Mouse (Mus musculus): ENCODE data around the gene Tfg. TPM values are rescaled to one million over a fixed set of nuclear protein-coding genes. Genes with fewer than 3 reads are reported as not detected.

Gene Tfg
- polyA plus RNA-seq, 1 experiment from 2014 or later = 225 TPM

DNA sequence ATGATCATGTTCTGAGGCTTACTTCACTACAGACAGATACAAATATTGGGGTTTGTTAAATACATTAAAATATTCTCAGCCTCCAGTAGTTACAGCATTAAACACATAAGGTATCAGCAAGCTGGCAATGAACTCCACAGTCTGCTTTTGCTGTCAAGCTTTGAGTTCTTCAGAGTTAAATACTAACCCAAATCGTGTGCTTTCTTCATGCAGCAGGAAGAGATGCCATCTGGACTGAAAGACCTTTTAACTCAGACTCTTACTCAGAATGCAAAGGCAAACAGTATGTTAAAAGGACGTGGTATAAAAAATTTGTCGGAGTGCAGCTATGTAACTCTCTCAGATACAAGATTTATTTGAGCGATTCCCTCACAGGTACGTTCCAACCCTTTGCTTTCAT is 30.5 kb downstream of the Tfg start:
- 88% methylated on average over 5 of the region's 5 CpGs for WGBS
- no peaks in the 10 kb centered on the region for H3K27me3 ChIP-seq (replicated peaks)
- peaks cover 12% of the 10 kb centered on the region for H3K36me3 ChIP-seq

GRCm38 (mm10) chr16:56681010-56681645 is 36.1 kb downstream of the Tfg start:
- Histone ChIP-seq H3K4me2 (replicated peaks) (no peak overlapping the region), H3K9ac (no peak overlapping the region), H3K36me3 (peaks cover 4% of the 10 kb centered on the region; the same call in 1 of the 2 replicates), H3K4me3 (replicated peaks) (no peak overlapping the region), H3K9me3 (no peaks in the 10 kb centered on the region), H3K27me3 (replicated peaks) (no peaks in the 10 kb centered on the region), H3K4me1 (replicated peaks) (no peaks in the 10 kb centered on the region), H3K27ac (no peak overlapping the region)
- no peak for ATAC-seq
- 78% methylated on average over 8 of the region's 8 CpGs for WGBS

More for the DNA sequence above, 30.5 kb downstream of the Tfg start:
- no peak overlapping the region for H3K9ac ChIP-seq
- no peaks in the 10 kb centered on the region for H3K4me1 ChIP-seq (replicated peaks)
- H3K9me3 ChIP-seq = no peaks in the 10 kb centered on the region
- no peak overlapping the region for H3K4me2 ChIP-seq (replicated peaks)
- no peak overlapping the region for H3K4me3 ChIP-seq (replicated peaks)
- no peak overlapping the region for H3K27ac ChIP-seq
- no peak for ATAC-seq

DNA sequence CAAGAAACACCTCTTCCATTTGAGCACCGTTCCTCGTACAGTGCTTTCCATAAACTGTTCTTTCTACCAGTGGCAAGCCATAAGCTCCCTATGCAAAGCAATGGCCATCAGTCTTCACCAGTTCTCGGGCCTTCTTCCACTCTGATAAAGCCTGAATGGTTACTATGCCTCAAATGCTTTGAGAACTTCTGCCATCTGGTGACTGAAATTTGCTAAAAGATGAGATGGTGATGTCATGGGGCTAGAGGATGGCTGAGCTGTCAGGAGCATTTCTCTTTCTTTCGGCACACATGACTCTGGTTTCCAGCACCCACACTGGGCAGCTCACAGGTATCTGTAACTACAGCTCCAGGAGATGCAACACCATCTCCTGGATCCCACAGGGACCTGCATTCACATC is 40.1 kb downstream of the Tfg start:
- Histone ChIP-seq H3K36me3 (no peaks in the 10 kb centered on the region), H3K4me2 (replicated peaks) (no peak overlapping the region), H3K9ac (no peak overlapping the region), H3K9me3 (no peaks in the 10 kb centered on the region), H3K4me1 (replicated peaks) (no peaks in the 10 kb centered on the region), H3K27me3 (replicated peaks) (no peaks in the 10 kb centered on the region), H3K4me3 (replicated peaks) (no peak overlapping the region), H3K27ac (no peak overlapping the region)
- 62% methylated on average over 4 of the region's 4 CpGs for WGBS
- ATAC-seq = no peak

- Histone ChIP-seq H3K27ac (no peak overlapping the region), H3K9ac (no peak overlapping the region), H3K4me2 (replicated peaks) (no peak overlapping the region), H3K36me3 (no peaks in the 10 kb centered on the region), H3K27me3 (replicated peaks) (no peaks in the 10 kb centered on the region), H3K4me1 (replicated peaks) (no peaks in the 10 kb centered on the region), H3K4me3 (replicated peaks) (no peak overlapping the region), H3K9me3 (no peaks in the 10 kb centered on the region)
- no peak for ATAC-seq
- WGBS = 88% methylated on average over 2 of the region's 2 CpGs
Observed at GRCm38 (mm10) chr16:56673420-56673819, 43.8 kb downstream of the Tfg start.

DNA sequence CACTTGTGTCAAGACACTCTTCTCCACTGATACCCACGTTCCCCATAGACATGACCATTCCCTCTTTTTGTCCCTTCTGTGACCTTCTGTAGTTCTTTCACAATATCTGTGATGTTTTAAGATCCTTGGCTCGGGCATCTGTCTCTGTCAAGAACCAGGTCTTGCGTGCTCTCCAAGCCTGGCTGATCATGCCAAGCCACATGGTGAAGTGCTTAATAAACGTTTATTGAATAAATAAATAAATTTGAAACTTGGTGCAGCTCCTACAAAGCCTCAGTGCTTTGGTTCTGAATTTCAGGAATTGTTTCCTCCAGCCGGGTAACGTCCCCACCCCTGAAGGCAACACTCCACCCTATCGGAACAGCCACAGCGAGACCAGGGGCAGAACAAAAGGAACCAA is 46.3 kb downstream of the Tfg start:
- Histone ChIP-seq H3K4me2 (replicated peaks) (no peak overlapping the region), H3K27me3 (replicated peaks) (no peaks in the 10 kb centered on the region), H3K9ac (no peak overlapping the region), H3K36me3 (no peaks in the 10 kb centered on the region), H3K4me1 (replicated peaks) (no peaks in the 10 kb centered on the region), H3K27ac (no peak overlapping the region), H3K9me3 (no peaks in the 10 kb centered on the region), H3K4me3 (replicated peaks) (no peak overlapping the region)
- WGBS = 70% methylated on average over 8 of the region's 8 CpGs
- no peak for ATAC-seq

- H3K9me3 ChIP-seq = no peaks in the 10 kb centered on the region
- H3K27me3 ChIP-seq (replicated peaks) = no peaks in the 10 kb centered on the region
- no peak overlapping the region for H3K9ac ChIP-seq
- ATAC-seq = no peak
- no peaks in the 10 kb centered on the region for H3K4me1 ChIP-seq (replicated peaks)
- H3K27ac ChIP-seq = no peak overlapping the region
- 77% methylated on average over 5 of the region's 5 CpGs for WGBS
- H3K36me3 ChIP-seq = no peaks in the 10 kb centered on the region
- H3K4me3 ChIP-seq (replicated peaks) = no peak overlapping the region
- no peak overlapping the region for H3K4me2 ChIP-seq (replicated peaks)
Observed at GRCm38 (mm10) chr16:56669520-56669919, 47.7 kb downstream of the Tfg start.

DNA sequence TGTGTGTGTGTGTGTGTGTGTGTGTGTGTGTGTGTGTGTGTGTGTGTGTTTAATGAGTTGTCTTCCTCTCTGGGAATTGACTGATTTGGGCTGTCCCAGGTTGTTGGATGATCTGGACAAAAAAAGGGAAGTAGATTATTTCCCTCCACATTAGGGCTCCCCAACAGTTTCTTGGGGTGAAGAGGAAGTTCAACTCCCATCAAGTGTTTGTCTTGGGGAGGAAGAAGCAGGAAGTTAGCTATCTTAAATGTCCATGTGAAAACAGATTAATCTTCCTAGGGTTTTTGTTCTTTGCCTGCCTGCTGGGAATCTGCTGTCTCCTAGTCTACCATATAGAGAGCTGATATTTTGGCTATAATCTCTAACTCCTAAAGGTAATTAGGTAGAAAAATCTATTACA is 58.4 kb downstream of the Tfg start:
- H3K27me3 ChIP-seq (replicated peaks) = no peaks in the 10 kb centered on the region
- H3K4me2 ChIP-seq (replicated peaks) = no peak overlapping the region
- H3K27ac ChIP-seq = no peak overlapping the region
- no peaks in the 10 kb centered on the region for H3K36me3 ChIP-seq
- H3K4me3 ChIP-seq (replicated peaks) = no peak overlapping the region
- no peak overlapping the region for H3K9ac ChIP-seq
- no peaks in the 10 kb centered on the region for H3K4me1 ChIP-seq (replicated peaks)
- H3K9me3 ChIP-seq = no peaks in the 10 kb centered on the region
- no peak for ATAC-seq

GRCm38 (mm10) chr16:56655193-56655910 is 61.9 kb downstream of the Tfg start:
- Histone ChIP-seq H3K4me2 (replicated peaks) (no peak overlapping the region), H3K36me3 (no peaks in the 10 kb centered on the region), H3K9me3 (no peaks in the 10 kb centered on the region), H3K27me3 (replicated peaks) (no peaks in the 10 kb centered on the region), H3K27ac (no peak overlapping the region), H3K4me3 (replicated peaks) (no peak overlapping the region), H3K9ac (no peak overlapping the region), H3K4me1 (replicated peaks) (no peaks in the 10 kb centered on the region)
- 73% methylated on average over 12 of the region's 12 CpGs for WGBS
- no peak for ATAC-seq

DNA sequence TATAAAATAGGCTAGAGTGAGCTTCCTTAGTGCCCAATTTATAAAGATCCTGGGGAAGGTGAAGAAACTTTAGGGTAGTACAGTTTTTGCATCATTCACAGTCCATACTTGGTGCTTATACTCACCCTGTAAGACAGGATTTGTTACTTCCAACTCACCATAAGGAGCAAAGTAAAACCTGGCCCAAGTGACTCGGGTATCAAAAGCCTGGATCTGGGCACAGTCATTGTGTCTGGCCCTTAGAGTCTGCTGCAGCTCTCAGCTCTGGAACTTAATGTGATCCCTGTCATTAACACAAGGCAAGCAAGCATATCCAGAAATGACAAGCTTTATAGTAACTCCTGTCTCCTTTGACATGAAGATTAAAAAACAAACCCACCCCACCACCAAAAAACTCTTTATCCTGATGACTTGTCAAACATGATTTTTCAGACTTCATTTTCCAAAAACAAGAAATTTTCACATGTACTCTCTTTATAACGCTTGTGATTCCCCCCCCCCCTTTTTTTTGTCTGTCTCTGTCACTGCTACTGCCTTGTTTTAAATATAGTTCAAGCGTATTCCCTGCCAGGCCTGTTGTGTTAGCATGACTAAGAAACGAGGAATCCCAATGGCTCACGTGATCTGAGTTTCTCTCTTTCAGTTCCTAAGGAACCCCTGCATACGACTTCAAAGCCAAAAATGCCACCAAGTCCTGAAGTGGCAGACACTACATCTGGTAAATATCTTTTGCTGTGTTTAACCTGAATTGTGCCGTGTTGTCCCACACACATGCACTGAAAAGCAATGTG is 70.7 kb downstream of the Tfg start:
- WGBS = 66% methylated on average over 7 of the region's 7 CpGs
- Histone ChIP-seq H3K9me3 (no peaks in the 10 kb centered on the region), H3K4me1 (replicated peaks) (no peaks in the 10 kb centered on the region), H3K27ac (no peak overlapping the region), H3K9ac (no peak overlapping the region), H3K36me3 (no peaks in the 10 kb centered on the region), H3K27me3 (replicated peaks) (no peaks in the 10 kb centered on the region), H3K4me3 (replicated peaks) (no peak overlapping the region), H3K4me2 (replicated peaks) (no peak overlapping the region)
- no peak for ATAC-seq

DNA sequence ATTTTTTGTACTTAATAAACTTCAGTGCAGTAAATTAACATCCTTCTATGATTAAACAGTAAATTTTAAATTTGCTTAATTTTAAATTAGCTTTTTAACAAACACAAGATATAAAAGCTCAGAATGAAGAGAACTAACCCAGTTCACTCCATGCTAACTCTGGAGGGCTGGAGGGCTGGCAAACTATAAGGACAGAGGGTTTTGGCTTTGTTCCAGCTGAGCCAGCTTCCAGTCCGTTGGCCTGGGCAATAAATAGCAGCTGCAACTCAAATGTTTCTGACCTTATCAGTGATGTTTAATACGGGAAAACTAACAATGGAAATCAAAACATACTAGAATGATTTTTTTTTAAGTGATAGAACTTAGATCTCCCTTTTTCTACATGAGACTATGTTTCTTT is 72.0 kb downstream of the Tfg start:
- ATAC-seq = no peak
- H3K4me3 ChIP-seq (replicated peaks) = no peak overlapping the region

More for the DNA sequence above, 72.0 kb downstream of the Tfg start:
- Histone ChIP-seq H3K27me3 (replicated peaks) (no peaks in the 10 kb centered on the region), H3K9me3 (no peaks in the 10 kb centered on the region), H3K27ac (no peak overlapping the region), H3K9ac (no peak overlapping the region), H3K36me3 (no peaks in the 10 kb centered on the region), H3K4me1 (replicated peaks) (no peaks in the 10 kb centered on the region), H3K4me2 (replicated peaks) (no peak overlapping the region)
- 8% methylated on average over 2 of the region's 2 CpGs for WGBS

All from intestine, embryonic 15.5 days (tissue).